Mouse (Mus musculus): ENCODE data around the gene Sik2. TPM values are rescaled to one million over a fixed set of nuclear protein-coding genes. Genes with fewer than 3 reads are reported as not detected.

Sik2 gene
- polyA plus RNA-seq (2014; fragmentation: Nextera tagmentation; extraction: Ambion mirVana): 15.7 and 15.8 TPM in 2 replicates

DNA sequence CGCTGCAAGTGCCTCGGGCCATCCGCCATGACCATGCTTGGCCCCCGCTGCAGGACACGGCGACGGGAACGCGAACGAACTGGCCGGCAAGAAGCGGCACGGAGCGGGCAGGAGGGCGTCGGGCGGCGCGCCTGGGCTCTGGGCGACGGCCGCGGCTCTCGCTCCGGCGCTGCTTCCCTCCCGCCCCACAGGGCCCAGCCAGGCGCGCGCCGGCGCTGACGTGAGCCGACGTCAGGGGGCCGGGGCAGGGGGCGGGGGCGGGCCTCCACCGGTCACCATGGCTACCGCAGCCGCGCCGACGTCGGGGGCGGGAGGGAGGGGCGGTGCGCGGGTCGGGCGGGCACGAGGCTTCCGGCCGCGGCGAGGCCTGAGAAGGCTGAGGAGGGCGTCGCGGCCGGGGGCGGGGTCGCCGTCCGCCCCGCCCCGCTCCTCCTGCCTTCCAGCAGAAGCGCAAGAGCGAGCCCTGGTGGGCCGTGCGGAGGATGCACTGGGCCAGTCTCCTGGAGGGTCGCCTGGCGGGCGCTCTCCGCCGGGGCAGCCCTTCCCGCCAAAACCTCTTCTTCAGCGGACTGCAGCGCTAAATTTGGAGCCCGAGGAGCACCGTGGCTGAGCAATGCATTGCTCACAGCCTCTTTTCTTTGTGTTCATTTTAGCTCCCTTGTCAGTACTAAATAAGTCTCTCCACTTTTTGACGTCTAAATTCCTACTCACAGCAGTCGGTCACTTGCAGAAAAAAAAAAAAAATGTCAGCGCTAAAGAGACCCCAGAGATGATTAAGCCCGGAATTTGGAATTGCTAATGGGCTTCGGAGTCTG, at the start of gene Sik2:
Gene Sik2 (minus strand): TSS at position 233 of the 815 bp plus-strand sequence.
- under 1% methylated on average over 70 of the region's 85 CpGs for WGBS
- no peaks in the 10 kb centered on the region for H3K36me3 ChIP-seq (ENCODE audit: insufficient read depth)
- peak within 1 kb of the TSS; percentile 84 for H3K9ac ChIP-seq
- TF ChIP-seq CTCF (IDR thresholded peaks at IDR 0.05; ENCODE audit: low read depth): peak; percentile 87
- DNase-seq (peak; percentile 98), ATAC-seq (ENCODE audit: insufficient read depth) (peak; percentile 98)
- peak within 1 kb of the TSS; percentile 90 for H3K27ac ChIP-seq (ENCODE audit: low read depth)
- 0 out of 2 replicates have a peak, but pooled peaks cover 4% of the 10 kb centered on the region for H3K4me1 ChIP-seq (ENCODE audit: insufficient read depth)
- H3K4me3 ChIP-seq (ENCODE audit: low read depth, low read length): peak within 1 kb of the TSS; percentile 89
- no peaks in the 10 kb centered on the region for H3K9me3 ChIP-seq (ENCODE audit: low read depth, low read length)
- H3K27me3 ChIP-seq (ENCODE audit: insufficient read depth, low read length): no peaks in the 10 kb centered on the region
- peak within 1 kb of the TSS; percentile 88 for H3K4me2 ChIP-seq

- ATAC-seq (ENCODE audit: insufficient read depth): no peak
- 67% methylated on average over 3 of the region's 3 CpGs for WGBS
Measured at GRCm38 (mm10) chr9:51056360-51057324, 47.8 kb upstream of the Sik2 start.

GRCm38 (mm10) chr9:51052180-51052579, 43.3 kb upstream of the Sik2 start:
- no peaks in the 10 kb centered on the region for H3K9me3 ChIP-seq (ENCODE audit: low read depth, low read length)
- DNase-seq (peak; percentile 58), ATAC-seq (ENCODE audit: insufficient read depth) (no peak)
- no peak overlapping the region for H3K9ac ChIP-seq
- WGBS: 52% methylated on average over 3 of the region's 3 CpGs
- H3K4me3 ChIP-seq (ENCODE audit: low read depth, low read length): no peak overlapping the region
- TF ChIP-seq CTCF (IDR thresholded peaks at IDR 0.05; ENCODE audit: low read depth): peak; percentile 44
- no peaks in the 10 kb centered on the region for H3K36me3 ChIP-seq (ENCODE audit: insufficient read depth)
- H3K27me3 ChIP-seq (ENCODE audit: insufficient read depth, low read length): no peaks in the 10 kb centered on the region
- H3K27ac ChIP-seq (ENCODE audit: low read depth): no peak overlapping the region
- no peaks in the 10 kb centered on the region for H3K4me1 ChIP-seq (ENCODE audit: insufficient read depth)
- no peak overlapping the region for H3K4me2 ChIP-seq

More at GRCm38 (mm10) chr9:51056360-51057324, 47.8 kb upstream of the Sik2 start:
- no peaks in the 10 kb centered on the region for H3K36me3 ChIP-seq (ENCODE audit: insufficient read depth)
- no peaks in the 10 kb centered on the region for H3K9me3 ChIP-seq (ENCODE audit: low read depth, low read length)
- H3K4me3 ChIP-seq (ENCODE audit: low read depth, low read length): no peak overlapping the region
- no peak overlapping the region for H3K27ac ChIP-seq (ENCODE audit: low read depth)
- no peak overlapping the region for H3K4me2 ChIP-seq
- DNase-seq: no peak
- TF ChIP-seq CTCF (IDR thresholded peaks at IDR 0.05; ENCODE audit: low read depth): no peak
- H3K27me3 ChIP-seq (ENCODE audit: insufficient read depth, low read length): no peaks in the 10 kb centered on the region
- no peak overlapping the region for H3K9ac ChIP-seq
- H3K4me1 ChIP-seq (ENCODE audit: insufficient read depth): no peaks in the 10 kb centered on the region

- Histone ChIP-seq H3K4me3 (ENCODE audit: low read depth, low read length) (no peak overlapping the region), H3K36me3 (ENCODE audit: insufficient read depth) (no peaks in the 10 kb centered on the region), H3K9ac (no peak overlapping the region), H3K4me1 (ENCODE audit: insufficient read depth) (no peaks in the 10 kb centered on the region), H3K27ac (ENCODE audit: low read depth) (no peak overlapping the region), H3K4me2 (no peak overlapping the region), H3K9me3 (ENCODE audit: low read depth, low read length) (no peaks in the 10 kb centered on the region), H3K27me3 (ENCODE audit: insufficient read depth, low read length) (no peaks in the 10 kb centered on the region)
- no peak for ATAC-seq (ENCODE audit: insufficient read depth)
- WGBS: 59% methylated on average over 6 of the region's 6 CpGs
- DNase-seq: no peak
- TF ChIP-seq CTCF (IDR thresholded peaks at IDR 0.05; ENCODE audit: low read depth): no peak
Measured at GRCm38 (mm10) chr9:51042136-51042535, 33.3 kb upstream of the Sik2 start.

DNA sequence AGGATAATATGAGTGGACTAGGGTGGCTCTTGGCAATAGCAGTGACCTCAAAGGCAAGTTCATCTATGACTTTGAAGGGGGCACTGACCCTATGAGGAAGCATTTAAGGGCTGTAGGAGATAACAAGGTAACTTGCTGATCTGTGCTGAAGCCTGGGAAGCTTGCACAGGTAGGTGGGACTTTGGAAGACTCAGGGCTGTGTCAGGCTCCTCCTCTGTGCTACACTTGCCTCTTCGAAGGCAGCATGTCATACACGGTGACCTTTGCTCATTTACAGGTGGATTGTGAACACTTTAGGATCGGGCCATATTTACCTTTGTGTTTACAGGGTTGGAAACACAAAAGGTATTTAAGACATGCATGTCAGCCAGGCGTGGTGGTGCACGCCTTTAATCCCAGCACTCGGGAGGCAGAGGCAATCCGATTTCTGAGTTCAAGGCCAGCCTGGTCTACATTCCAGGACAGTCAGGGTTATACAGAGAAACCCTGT, 32.7 kb upstream of the Sik2 start:
- DNase-seq (no peak), ATAC-seq (ENCODE audit: insufficient read depth) (no peak)
- TF ChIP-seq CTCF (IDR thresholded peaks at IDR 0.05; ENCODE audit: low read depth): no peak
- Histone ChIP-seq H3K9ac (no peak overlapping the region), H3K4me1 (ENCODE audit: insufficient read depth) (no peaks in the 10 kb centered on the region), H3K4me3 (ENCODE audit: low read depth, low read length) (no peak overlapping the region), H3K36me3 (ENCODE audit: insufficient read depth) (no peaks in the 10 kb centered on the region), H3K9me3 (ENCODE audit: low read depth, low read length) (no peaks in the 10 kb centered on the region), H3K27ac (ENCODE audit: low read depth) (no peak overlapping the region), H3K4me2 (no peak overlapping the region), H3K27me3 (ENCODE audit: insufficient read depth, low read length) (no peaks in the 10 kb centered on the region)
- WGBS: 85% methylated on average over 7 of the region's 7 CpGs

DNA sequence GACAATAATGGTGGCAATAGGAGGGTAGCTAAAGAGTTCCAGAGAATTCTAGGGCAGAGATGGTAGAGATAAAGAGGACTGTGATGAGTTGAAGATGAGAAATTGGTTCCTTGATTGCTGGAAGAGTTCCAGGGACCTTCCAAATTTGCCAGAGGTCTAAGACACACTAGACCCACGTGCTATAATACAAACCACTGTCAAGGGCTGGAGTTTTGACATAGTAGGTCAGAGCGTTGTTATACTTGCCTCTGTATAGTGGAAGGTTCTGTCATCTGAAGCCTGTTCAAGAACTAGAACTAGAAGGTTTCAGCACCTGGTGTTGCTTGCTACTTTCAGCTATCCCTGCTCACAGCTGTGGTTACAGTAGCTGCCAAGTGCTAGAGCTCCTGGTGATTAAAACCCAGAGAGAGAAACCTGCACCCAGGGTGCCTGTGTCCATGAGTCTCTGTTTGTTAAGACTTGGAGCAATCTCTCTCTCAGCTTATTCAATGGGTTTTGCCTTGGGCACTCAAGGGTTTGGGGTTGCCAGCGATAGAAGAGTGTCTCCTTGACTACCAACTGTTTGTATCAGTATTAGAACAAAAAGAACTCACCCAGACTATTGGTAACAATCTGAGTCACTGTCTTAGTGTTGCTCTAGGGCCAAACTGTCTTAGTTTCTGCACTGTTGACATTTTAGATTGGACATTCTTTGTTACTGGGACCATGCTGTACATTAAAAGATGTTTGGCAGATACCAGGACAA, 24.1 kb upstream of the Sik2 start:
- WGBS: 66% methylated on average over 3 of the region's 3 CpGs
- H3K27me3 ChIP-seq (ENCODE audit: insufficient read depth, low read length): peaks cover 3% of the 10 kb centered on the region; the same call in 1 of the 2 replicates
- no peak overlapping the region for H3K27ac ChIP-seq (ENCODE audit: low read depth)
- ATAC-seq (ENCODE audit: insufficient read depth) (no peak), DNase-seq (no peak)
- no peaks in the 10 kb centered on the region for H3K9me3 ChIP-seq (ENCODE audit: low read depth, low read length)
- no peaks in the 10 kb centered on the region for H3K36me3 ChIP-seq (ENCODE audit: insufficient read depth)
- TF ChIP-seq CTCF (IDR thresholded peaks at IDR 0.05; ENCODE audit: low read depth): no peak
- H3K4me3 ChIP-seq (ENCODE audit: low read depth, low read length): no peak overlapping the region
- H3K4me1 ChIP-seq (ENCODE audit: insufficient read depth): no peaks in the 10 kb centered on the region
- H3K4me2 ChIP-seq: no peak overlapping the region
- no peak overlapping the region for H3K9ac ChIP-seq

Data from lung, embryonic 14.5 days (tissue).